Mouse (Mus musculus): Measurements from ENCODE around the gene Usp12. TPM values are rescaled to one million over a fixed set of nuclear protein-coding genes. Genes with fewer than 3 reads are reported as not detected.

Usp12 gene
- polyA plus RNA-seq, 1 experiment from 2014 or later: 14.7 TPM

GRCm38 (mm10) chr5:146700099-146700498, 94.7 kb downstream of the Usp12 start:
- no peak for DNase-seq (ENCODE audit: low spot score)
- 91% methylated on average over 10 of the region's 10 CpGs for WGBS
- H3K4me1 ChIP-seq: peaks cover 4% of the 10 kb centered on the region; the same call in 1 of the 2 replicates
- no peaks in the 10 kb centered on the region for H3K36me3 ChIP-seq (replicated peaks)
- H3K27ac ChIP-seq (replicated peaks): no peak overlapping the region
- no peaks in the 10 kb centered on the region for H3K27me3 ChIP-seq (replicated peaks; ENCODE audit: low read depth, poor library complexity, severe bottlenecking)
- H3K4me3 ChIP-seq: no peak overlapping the region
- H3K9me3 ChIP-seq: no peaks in the 10 kb centered on the region

GRCm38 (mm10) chr5:146699433-146700019, 95.3 kb downstream of the Usp12 start:
- 90% methylated on average over 4 of the region's 4 CpGs for WGBS
- Histone ChIP-seq H3K4me3 (no peak overlapping the region), H3K4me1 (peaks cover 4% of the 10 kb centered on the region; the same call in 1 of the 2 replicates), H3K27ac (replicated peaks) (no peak overlapping the region), H3K36me3 (replicated peaks) (no peaks in the 10 kb centered on the region), H3K9me3 (no peaks in the 10 kb centered on the region), H3K27me3 (replicated peaks; ENCODE audit: low read depth, poor library complexity, severe bottlenecking) (no peaks in the 10 kb centered on the region)
- DNase-seq (ENCODE audit: low spot score): no peak

GRCm38 (mm10) chr5:146695543-146695942, 99.3 kb downstream of the Usp12 start:
- Histone ChIP-seq H3K9me3 (no peaks in the 10 kb centered on the region), H3K36me3 (replicated peaks) (no peaks in the 10 kb centered on the region), H3K27me3 (replicated peaks; ENCODE audit: low read depth, poor library complexity, severe bottlenecking) (no peaks in the 10 kb centered on the region), H3K4me1 (peaks cover 8% of the 10 kb centered on the region), H3K27ac (replicated peaks) (no peak overlapping the region), H3K4me3 (no peak overlapping the region)
- no peak for DNase-seq (ENCODE audit: low spot score)
- 79% methylated on average over 5 of the region's 5 CpGs for WGBS

- no peaks in the 10 kb centered on the region for H3K9me3 ChIP-seq
- H3K27me3 ChIP-seq (replicated peaks; ENCODE audit: low read depth, poor library complexity, severe bottlenecking): no peaks in the 10 kb centered on the region
- H3K27ac ChIP-seq (replicated peaks): no peak overlapping the region
- peaks cover 11% of the 10 kb centered on the region for H3K4me1 ChIP-seq
- DNase-seq (ENCODE audit: low spot score): no peak
- H3K4me3 ChIP-seq: no peak overlapping the region
- WGBS: 84% methylated on average over 5 of the region's 5 CpGs
- H3K36me3 ChIP-seq (replicated peaks): no peaks in the 10 kb centered on the region
Measured at GRCm38 (mm10) chr5:146692976-146693361, 101.8 kb downstream of the Usp12 start.

- Histone ChIP-seq H3K4me3 (no peak overlapping the region), H3K4me1 (peaks cover 16% of the 10 kb centered on the region), H3K9me3 (no peaks in the 10 kb centered on the region), H3K27ac (replicated peaks) (no peak overlapping the region), H3K36me3 (replicated peaks) (no peaks in the 10 kb centered on the region), H3K27me3 (replicated peaks; ENCODE audit: low read depth, poor library complexity, severe bottlenecking) (no peaks in the 10 kb centered on the region)
- DNase-seq (ENCODE audit: low spot score): no peak
- WGBS: 58% methylated on average over 7 of the region's 7 CpGs
Measured at GRCm38 (mm10) chr5:146692361-146692975, 102.3 kb downstream of the Usp12 start.

- no peak for DNase-seq (ENCODE audit: low spot score)
- 75% methylated on average over 8 of the region's 8 CpGs for WGBS
- no peaks in the 10 kb centered on the region for H3K36me3 ChIP-seq (replicated peaks)
- H3K9me3 ChIP-seq: no peaks in the 10 kb centered on the region
- peaks cover 16% of the 10 kb centered on the region for H3K4me1 ChIP-seq
- no peaks in the 10 kb centered on the region for H3K27me3 ChIP-seq (replicated peaks; ENCODE audit: low read depth, poor library complexity, severe bottlenecking)
- no peak overlapping the region for H3K4me3 ChIP-seq
- H3K27ac ChIP-seq (replicated peaks): no peak overlapping the region
Measured at GRCm38 (mm10) chr5:146691745-146692144, 103.1 kb downstream of the Usp12 start.

- 57% methylated on average over 17 of the region's 17 CpGs for WGBS
- no peak overlapping the region for H3K27ac ChIP-seq (replicated peaks)
- H3K36me3 ChIP-seq (replicated peaks): no peaks in the 10 kb centered on the region
- no peak for DNase-seq (ENCODE audit: low spot score)
- peaks cover 22% of the 10 kb centered on the region for H3K4me1 ChIP-seq
- no peaks in the 10 kb centered on the region for H3K9me3 ChIP-seq
- no peak overlapping the region for H3K4me3 ChIP-seq
- H3K27me3 ChIP-seq (replicated peaks; ENCODE audit: low read depth, poor library complexity, severe bottlenecking): no peaks in the 10 kb centered on the region
Measured at GRCm38 (mm10) chr5:146687541-146688313, 107.1 kb downstream of the Usp12 start.

- Histone ChIP-seq H3K4me1 (peaks cover 17% of the 10 kb centered on the region), H3K27me3 (replicated peaks; ENCODE audit: low read depth, poor library complexity, severe bottlenecking) (no peaks in the 10 kb centered on the region), H3K36me3 (replicated peaks) (no peaks in the 10 kb centered on the region), H3K9me3 (no peaks in the 10 kb centered on the region), H3K4me3 (no peak overlapping the region), H3K27ac (replicated peaks) (no peak overlapping the region)
- no peak for DNase-seq (ENCODE audit: low spot score)
- WGBS: 84% methylated on average over 12 of the region's 12 CpGs
Measured at GRCm38 (mm10) chr5:146686954-146687353, 107.9 kb downstream of the Usp12 start.

Other genes starting within 250 kb of the Usp12 start
- not detected in 2 replicates for gene Gm3415, start 238.9 kb downstream of the Usp12 start, polyA plus RNA-seq (2016; fragmentation: Nextera tagmentation; extraction: Ambion mirVana)
- gene Gpr12, start 209.8 kb downstream of the Usp12 start, polyA plus RNA-seq (2016; fragmentation: Nextera tagmentation; extraction: Ambion mirVana): 0.22 TPM in 1 of 2 replicates, not detected in the other
- gene Rpl21, start 37.9 kb upstream of the Usp12 start, polyA plus RNA-seq (2016; fragmentation: Nextera tagmentation; extraction: Ambion mirVana): 546 and 551 TPM in 2 replicates
- 33.3 and 34.6 TPM in 2 replicates for gene Rasl11a, start 50.1 kb upstream of the Usp12 start, polyA plus RNA-seq (2016; fragmentation: Nextera tagmentation; extraction: Ambion mirVana)
- gene Gtf3a, start 153.7 kb upstream of the Usp12 start, polyA plus RNA-seq (2016; fragmentation: Nextera tagmentation; extraction: Ambion mirVana): 138 and 145 TPM in 2 replicates
- gene Mtif3, start 168.8 kb upstream of the Usp12 start, polyA plus RNA-seq (2016; fragmentation: Nextera tagmentation; extraction: Ambion mirVana): 20.4 and 24.0 TPM in 2 replicates